Mouse (Mus musculus) right cerebral cortex, adult 2 months (tissue): ENCODE results near the gene Mtrr.
"Not testable (repeated sequence)": the region's sequence is repeated elsewhere in the genome, so short reads cannot be mapped to it uniquely, and the experiment has no call there.

Source experiments
- DNase-seq, 2 experiments: peaks; one replicate each; pipeline ENCODE4 v3.0.0; 2021 to 2022; ENCODE audit warnings: low spot score in 2 of 2

Mtrr gene

GRCm38 (mm10) chr13:68568548-68568947, 13.4 kb downstream of the Mtrr start:
- no peak for DNase-seq

DNA sequence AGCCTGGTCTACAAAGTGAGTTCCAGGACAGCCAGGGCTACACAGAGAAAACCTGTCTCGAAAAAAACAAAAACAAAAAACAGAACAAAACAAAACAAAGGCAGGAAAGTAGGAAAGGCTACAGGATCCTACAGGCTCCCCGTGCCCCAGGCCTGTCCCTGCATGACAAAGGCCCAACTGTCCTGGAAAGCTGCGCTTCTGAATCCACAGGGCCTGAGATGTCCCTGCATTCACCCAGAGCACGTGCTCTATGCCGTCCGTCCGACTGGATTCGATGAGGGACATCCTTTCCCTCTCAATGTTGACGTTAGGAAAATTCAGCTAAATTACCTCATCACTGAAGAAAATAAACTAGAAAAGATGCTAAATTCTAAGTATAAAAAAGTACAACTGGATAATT, 13.8 kb downstream of the Mtrr start:
- no peak for DNase-seq

GRCm38 (mm10) chr13:68553391-68553790, 28.6 kb downstream of the Mtrr start:
- DNase-seq, result not testable (repeated sequence)
